Mouse (Mus musculus) brain, embryonic 18.5 days (tissue): ENCODE measurements around the gene Mpc2.

ENCODE experiments used
- DNase-seq: peaks from one replicate; pipeline ENCODE4 v3.0.0-alpha.2; 2012; ENCODE audit warnings: low read depth, low spot score

Gene Mpc2

GRCm38 (mm10) chr1:165503307-165504024, 43.0 kb downstream of the Mpc2 start:
- no peak for DNase-seq

DNA sequence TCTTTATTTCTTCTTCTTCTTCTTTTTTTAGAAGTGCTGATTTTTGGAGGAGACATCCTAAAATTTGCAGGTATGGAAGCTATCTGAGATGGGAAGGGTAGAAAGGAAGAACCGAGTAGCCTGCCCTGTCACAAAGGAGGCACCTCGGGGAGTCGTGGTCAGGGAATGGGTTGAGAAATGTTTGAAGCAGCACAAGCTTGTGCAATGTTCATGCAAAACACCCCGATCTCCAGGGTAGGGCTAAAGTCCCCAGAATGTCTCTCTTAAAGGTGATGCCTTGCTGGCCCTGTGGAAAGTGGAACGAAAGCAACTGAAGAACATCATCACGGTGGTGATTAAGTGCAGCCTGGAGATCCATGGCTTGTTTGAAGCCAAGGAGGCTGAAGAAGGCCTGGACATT, 45.9 kb downstream of the Mpc2 start:
- DNase-seq = no peak

GRCm38 (mm10) chr1:165510161-165510560, 49.7 kb downstream of the Mpc2 start:
- DNase-seq = no peak

DNA sequence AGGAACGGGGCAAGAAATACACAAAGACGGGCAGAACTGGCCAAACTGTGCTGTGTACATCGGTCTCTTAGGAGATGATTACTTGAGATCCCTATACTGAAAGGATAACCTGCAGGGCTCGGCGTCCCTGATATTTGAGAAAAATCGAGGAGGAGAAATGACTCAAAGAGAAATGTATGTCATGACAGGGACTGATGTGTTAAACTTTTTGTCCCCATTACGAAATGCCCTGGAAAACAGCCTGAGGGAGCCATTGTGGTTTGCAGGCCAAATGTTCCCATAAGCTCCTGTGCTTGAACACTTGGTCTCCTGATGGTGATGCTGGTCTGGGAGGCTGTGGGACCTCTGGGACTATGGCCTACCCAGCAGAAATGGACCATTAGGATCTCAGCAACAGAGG, 60.3 kb downstream of the Mpc2 start:
- no peak for DNase-seq
